Mouse (Mus musculus): ENCODE measurements around the gene Usp35.

GRCm38 (mm10) chr7:97301321-97301720 lies 30.5 kb downstream of the Usp35 start:
- TF ChIP-seq POLR2AphosphoS5 (IDR thresholded peaks at IDR 0.05; ENCODE audit: borderline replicate concordance, low read depth, low read length) = no peak
- TF ChIP-seq CHD1 (IDR thresholded peaks at IDR 0.05; ENCODE audit: low read depth, low read length) = no peak
- no peak for TF ChIP-seq MAFK (IDR thresholded peaks at IDR 0.05; ENCODE audit: borderline replicate concordance, low read depth, low read length)
- TF ChIP-seq GATA1 (IDR thresholded peaks at IDR 0.05; ENCODE audit: low read depth, low read length) = no peak
- TF ChIP-seq ZNF384 (IDR thresholded peaks at IDR 0.05; ENCODE audit: low read depth, low read length) = no peak
